Mouse (Mus musculus) left cerebral cortex, postnatal 4 days (tissue): ENCODE measurements at regions not wholly inside any gene's neighbourhood (a gene's known extent, or its start where the extent isn't known, plus 50 kb on each side); places are given as distances from the start of the nearest gene placed in this dataset.
A peak's percentile ranks its signal among the peaks of the same experiment; 100 is the strongest.

Source experiments
- DNase-seq: peaks from one replicate; pipeline ENCODE4 v3.0.0-alpha.2; 2022
- intact Hi-C: fragments of 180-260 bp; cut with DNase I; formaldehyde crosslinking; loops from one replicate; pipeline ENCODE4 v1.15.1; 2025

DNA sequence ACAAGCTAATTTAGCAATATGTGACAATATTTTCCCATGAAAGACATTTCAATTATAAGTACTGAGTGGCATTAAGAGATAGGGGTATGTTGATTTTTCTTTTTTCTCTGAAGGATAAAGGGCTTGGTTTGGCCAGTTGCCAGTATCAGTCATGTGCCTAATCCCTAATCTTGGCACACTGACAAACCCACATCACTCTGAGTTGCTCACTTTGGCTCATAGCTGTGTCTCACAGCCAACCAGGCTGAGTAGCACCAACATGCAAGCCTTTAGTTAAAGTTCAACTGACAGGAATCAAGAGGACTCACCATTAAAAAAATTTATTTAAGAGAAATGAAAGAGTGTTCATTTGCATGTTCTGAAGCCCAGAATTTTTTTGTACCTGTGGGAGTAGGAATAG, 1861.1 kb upstream of the Cntnap5a start:
- peak; percentile 71 for DNase-seq
- intact Hi-C loops = no loop called here

DNA sequence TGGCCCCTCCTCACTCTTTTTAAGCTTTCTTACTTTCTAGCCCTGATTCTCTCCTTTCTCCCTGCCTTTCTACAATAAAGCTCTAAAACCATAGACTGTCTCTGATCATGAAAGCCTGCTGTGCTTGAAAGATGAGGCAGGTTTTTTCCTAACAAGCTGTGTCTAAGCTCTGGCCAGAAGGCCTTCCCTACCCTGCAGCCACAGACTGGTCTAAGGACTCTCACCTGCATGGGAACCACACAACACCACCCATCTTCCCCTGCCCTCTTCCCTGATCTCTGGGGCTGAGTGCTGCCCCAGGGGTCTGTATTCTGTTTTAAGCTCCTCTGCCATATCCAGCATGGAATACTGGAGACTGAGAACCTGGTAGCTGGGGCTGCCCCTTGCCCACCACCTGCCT, 1832.1 kb upstream of the Cntnap5a start:
- intact Hi-C loops = no loop called here
- no peak for DNase-seq
